Mouse (Mus musculus) bone marrow, adult 2 months (tissue): ENCODE measurements around the gene Pcsk6.

Experiments
- CTCF ChIP-seq: fragments of 200-500 bp; IDR thresholded peaks from 2 replicates; pipeline ENCODE4 v1.5.1; 2011; ENCODE audit warnings: low read length, control low read depth; ENCODE audit not compliant: control insufficient read depth, insufficient read depth
- POLR2A ChIP-seq: fragments of 200-500 bp; IDR thresholded peaks from 2 replicates; pipeline ENCODE4 v1.6.1; 2011; ENCODE audit warnings: low read depth, mild to moderate bottlenecking, control low read depth, low read length, borderline replicate concordance; ENCODE audit not compliant: control insufficient read depth

GRCm38 (mm10) chr7:65958105-65958504, 96.6 kb downstream of the Pcsk6 start:
- TF ChIP-seq CTCF (no peak), POLR2A (no peak)
